Mouse (Mus musculus) midbrain, embryonic 10.5 days (tissue): ENCODE results near the gene Tmem9b. TPM values are rescaled to one million over a fixed set of nuclear protein-coding genes. Genes with fewer than 3 reads are reported as not detected.

Experiments used
- DNase-seq: peaks from one replicate; pipeline ENCODE4 v3.0.0-alpha.2; 2017; ENCODE audit warnings: low spot score
- H3K27ac ChIP-seq: fragments of 300-500 bp; sonication (generic); replicated peaks from 2 replicates; pipeline ENCODE4 v1.5.1; 2016; ENCODE audit warnings: mild to moderate bottlenecking
- H3K27me3 ChIP-seq: fragments of 300-500 bp; sonication (generic); 2 replicates; pipeline ENCODE4 v1.6.1; 2016; ENCODE audit warnings: low read depth, mild to moderate bottlenecking; ENCODE audit not compliant: poor library complexity, severe bottlenecking
- H3K36me3 ChIP-seq: fragments of 300-500 bp; sonication (generic); 2 replicates; pipeline ENCODE4 v1.6.1; 2016; ENCODE audit warnings: mild to moderate bottlenecking, moderate library complexity
- H3K4me1 ChIP-seq: fragments of 300-500 bp; sonication (generic); 2 replicates; pipeline ENCODE4 v1.6.1; 2016
- H3K4me3 ChIP-seq: fragments of 300-500 bp; sonication (generic); 2 replicates; pipeline ENCODE4 v1.5.1; 2016; ENCODE audit warnings: mild to moderate bottlenecking, moderate library complexity
- H3K9me3 ChIP-seq: fragments of 300-500 bp; sonication (generic); replicated peaks from 2 replicates; pipeline ENCODE4 v1.6.1; 2016; ENCODE audit warnings: mild to moderate bottlenecking
- WGBS: fragments of 180-500 bp; shearing (Covaris S2); methylation state at CpG from one replicate; pipeline ENCODE4 v1.1.7; 2016; 5-methylcytosine and 5-hydroxymethylcytosine counted together
- polyA plus RNA-seq: library from polyadenylated mRNA; unstranded; fragments of >200 nt; fragmentation: Nextera tagmentation; extraction: Ambion mirVana; gene quantifications from 2 replicates; pipeline ENCODE4 v1.2.1, GENCODE M21; 2016

The Tmem9b gene
- 43.8 and 51.9 TPM in 2 replicates for polyA plus RNA-seq

GRCm38 (mm10) chr7:109752008-109752925 lies at the start of gene Tmem9b:
Tmem9b (minus strand) TSS chr7:109752875.
- peaks cover 22% of the 10 kb centered on the region for H3K4me1 ChIP-seq
- no peaks in the 10 kb centered on the region for H3K36me3 ChIP-seq
- H3K27ac ChIP-seq = peak within 1 kb of the TSS; percentile 94
- peak; percentile 83 for DNase-seq
- no peaks in the 10 kb centered on the region for H3K9me3 ChIP-seq
- under 1% methylated on average over 74 of the region's 74 CpGs for WGBS
- H3K27me3 ChIP-seq = no peaks in the 10 kb centered on the region
- peak within 1 kb of the TSS; percentile 95 for H3K4me3 ChIP-seq

GRCm38 (mm10) chr7:109800626-109801025 lies 48.0 kb upstream of the Tmem9b start:
- H3K4me1 ChIP-seq = no peaks in the 10 kb centered on the region
- no peak overlapping the region for H3K27ac ChIP-seq
- peaks cover 12% of the 10 kb centered on the region; the same call in 1 of the 2 replicates for H3K27me3 ChIP-seq
- 90% methylated on average over 4 of the region's 4 CpGs for WGBS
- DNase-seq = no peak
- no peaks in the 10 kb centered on the region for H3K36me3 ChIP-seq
- H3K9me3 ChIP-seq = no peaks in the 10 kb centered on the region
- no peak overlapping the region for H3K4me3 ChIP-seq

DNA sequence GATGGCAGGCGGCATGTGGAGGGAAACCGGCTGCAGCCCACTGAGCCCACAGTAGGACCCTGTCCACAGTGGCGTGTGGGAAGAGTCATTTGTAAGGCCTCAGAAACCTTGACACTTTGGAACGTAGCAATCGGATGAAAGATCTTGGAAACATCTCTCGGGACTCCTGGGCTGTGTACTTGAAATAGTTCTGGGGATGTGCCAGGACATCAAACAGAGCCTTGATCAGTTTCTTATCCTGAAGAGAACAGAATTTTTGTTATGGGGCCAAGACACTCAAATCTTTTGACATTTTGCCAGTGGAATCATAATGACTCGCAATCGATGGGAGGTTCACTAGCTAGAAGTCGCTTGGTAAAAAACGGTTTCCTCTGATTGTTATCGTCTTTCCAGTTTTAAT lies 46.5 kb upstream of the Tmem9b start:
- Histone ChIP-seq H3K4me1 (no peaks in the 10 kb centered on the region), H3K9me3 (no peaks in the 10 kb centered on the region), H3K27me3 (peaks cover 16% of the 10 kb centered on the region; the same call in 1 of the 2 replicates), H3K27ac (no peak overlapping the region), H3K36me3 (no peaks in the 10 kb centered on the region), H3K4me3 (no peak overlapping the region)
- WGBS = 94% methylated on average over 11 of the region's 11 CpGs
- DNase-seq = no peak

GRCm38 (mm10) chr7:109795564-109795963 lies 42.9 kb upstream of the Tmem9b start:
- no peak for DNase-seq
- Histone ChIP-seq H3K27ac (no peak overlapping the region), H3K9me3 (no peaks in the 10 kb centered on the region), H3K36me3 (no peaks in the 10 kb centered on the region), H3K27me3 (peaks cover 9% of the 10 kb centered on the region; the same call in 1 of the 2 replicates), H3K4me3 (no peak overlapping the region), H3K4me1 (no peaks in the 10 kb centered on the region)
- 88% methylated on average over 5 of the region's 5 CpGs for WGBS

GRCm38 (mm10) chr7:109794556-109794955 lies 41.9 kb upstream of the Tmem9b start:
- H3K9me3 ChIP-seq = no peaks in the 10 kb centered on the region
- H3K36me3 ChIP-seq = no peaks in the 10 kb centered on the region
- H3K27me3 ChIP-seq = peaks cover 9% of the 10 kb centered on the region; the same call in 1 of the 2 replicates
- no peak overlapping the region for H3K27ac ChIP-seq
- H3K4me1 ChIP-seq = no peaks in the 10 kb centered on the region
- no peak overlapping the region for H3K4me3 ChIP-seq
- WGBS = 84% methylated on average over 2 of the region's 2 CpGs
- DNase-seq = no peak

GRCm38 (mm10) chr7:109792759-109793158 lies 40.1 kb upstream of the Tmem9b start:
- Histone ChIP-seq H3K4me3 (no peak overlapping the region), H3K36me3 (no peaks in the 10 kb centered on the region), H3K27ac (no peak overlapping the region), H3K4me1 (no peaks in the 10 kb centered on the region), H3K9me3 (no peaks in the 10 kb centered on the region), H3K27me3 (peaks cover 9% of the 10 kb centered on the region; the same call in 1 of the 2 replicates)
- WGBS = 89% methylated on average over 2 of the region's 2 CpGs
- DNase-seq = peak; percentile 42

DNA sequence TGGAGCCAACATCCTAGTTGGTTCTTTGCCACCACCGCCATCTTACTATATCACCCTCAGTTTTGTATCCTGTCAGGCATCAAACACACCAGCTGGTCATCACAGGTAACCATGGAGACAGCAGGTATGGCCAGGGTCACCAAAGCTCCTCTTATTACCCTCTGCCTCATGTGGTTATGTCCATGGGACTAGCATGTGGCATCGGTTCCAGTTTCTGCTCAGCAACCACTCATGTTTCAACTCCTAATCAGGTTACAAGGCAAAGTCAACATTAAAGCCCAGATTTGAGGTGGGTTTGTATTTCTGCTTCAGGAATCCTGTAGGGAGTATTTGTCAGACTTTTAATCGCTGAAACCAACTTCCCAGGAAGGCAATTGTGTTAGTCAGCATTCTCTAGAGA lies 38.1 kb upstream of the Tmem9b start:
- Histone ChIP-seq H3K36me3 (no peaks in the 10 kb centered on the region), H3K9me3 (no peaks in the 10 kb centered on the region), H3K4me1 (no peaks in the 10 kb centered on the region), H3K27me3 (peaks cover 9% of the 10 kb centered on the region; the same call in 1 of the 2 replicates), H3K4me3 (no peak overlapping the region), H3K27ac (no peak overlapping the region)
- WGBS = 78% methylated on average over 3 of the region's 3 CpGs
- no peak for DNase-seq

DNA sequence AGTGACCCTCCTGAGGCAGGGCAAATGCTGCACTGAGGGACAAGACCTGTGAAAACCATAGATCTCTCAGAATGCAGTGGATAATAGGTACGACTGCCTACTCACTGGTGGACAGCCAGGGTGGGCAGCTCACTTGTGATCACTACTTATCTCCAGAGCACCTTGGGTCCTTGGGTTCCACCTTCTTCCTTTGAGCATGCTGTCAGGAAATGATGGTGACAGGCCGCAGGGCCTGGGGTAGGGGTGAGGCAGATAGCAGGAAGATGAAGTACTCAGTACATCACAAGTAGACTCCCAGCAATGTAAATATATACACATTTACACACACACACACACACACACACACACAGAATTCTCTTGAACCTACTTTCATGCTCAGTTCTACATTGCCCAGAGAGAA lies 35.2 kb upstream of the Tmem9b start:
- Histone ChIP-seq H3K9me3 (no peaks in the 10 kb centered on the region), H3K4me3 (no peak overlapping the region), H3K36me3 (no peaks in the 10 kb centered on the region), H3K27me3 (peaks cover 17% of the 10 kb centered on the region), H3K27ac (no peak overlapping the region), H3K4me1 (no peaks in the 10 kb centered on the region)
- DNase-seq = no peak
- 80% methylated on average over 2 of the region's 2 CpGs for WGBS

GRCm38 (mm10) chr7:109783281-109783680 lies 30.6 kb upstream of the Tmem9b start:
- Histone ChIP-seq H3K36me3 (no peaks in the 10 kb centered on the region), H3K27ac (no peak overlapping the region), H3K9me3 (no peaks in the 10 kb centered on the region), H3K4me1 (peaks cover 17% of the 10 kb centered on the region), H3K4me3 (no peak overlapping the region), H3K27me3 (peaks cover 61% of the 10 kb centered on the region)
- no peak for DNase-seq
- 76% methylated on average over 7 of the region's 7 CpGs for WGBS

DNA sequence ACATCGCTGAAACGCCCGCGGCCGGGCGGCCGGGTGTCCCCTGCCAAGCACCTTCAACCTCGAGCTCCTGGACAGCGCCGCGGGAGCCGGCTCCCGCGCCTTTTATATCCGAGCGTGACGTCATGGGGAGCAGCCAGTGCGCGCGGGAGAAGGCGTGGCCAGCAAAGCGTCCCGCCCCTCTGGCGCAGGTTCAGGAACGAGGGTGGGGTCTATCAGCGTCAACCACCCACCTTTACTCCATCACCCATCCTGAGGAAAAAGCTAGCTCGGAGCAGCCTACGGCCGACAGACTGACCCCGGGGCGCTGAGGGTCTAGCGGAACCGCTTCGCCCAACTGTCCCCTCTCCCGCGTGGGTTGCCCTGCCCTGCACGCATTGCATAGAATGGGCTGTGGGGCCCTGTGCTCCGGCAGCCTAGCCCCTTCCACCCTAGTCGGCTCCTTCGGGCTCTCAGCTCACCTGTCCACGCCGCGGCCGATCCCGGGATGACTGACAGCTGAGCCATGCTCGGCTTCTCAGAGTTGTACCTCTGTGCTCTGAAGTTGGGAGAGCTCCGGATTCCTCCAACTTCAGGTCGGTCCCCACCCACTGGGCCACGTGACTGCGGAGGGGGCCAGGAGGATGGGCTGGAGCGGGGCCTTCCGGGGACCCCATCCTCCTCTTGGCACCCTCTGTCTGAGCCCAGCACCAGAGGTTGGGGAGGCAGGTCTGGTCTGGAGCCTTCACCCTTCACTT lies 29.0 kb upstream of the Tmem9b start, which contains the start of gene Nrip3:
TSS of gene Nrip3 (minus strand) at position 556 of the 734 bp plus-strand sequence.
- Histone ChIP-seq H3K4me1 (peaks cover 17% of the 10 kb centered on the region), H3K27ac (peak within 1 kb of the TSS; percentile 63; the same call in 1 of the 2 replicates), H3K27me3 (peaks cover 61% of the 10 kb centered on the region), H3K4me3 (peak within 1 kb of the TSS; percentile 61), H3K36me3 (no peaks in the 10 kb centered on the region), H3K9me3 (no peaks in the 10 kb centered on the region)
- WGBS = 2% methylated on average over 52 of the region's 52 CpGs
- peak; percentile 84 for DNase-seq

- Histone ChIP-seq H3K36me3 (no peaks in the 10 kb centered on the region), H3K9me3 (no peaks in the 10 kb centered on the region), H3K27me3 (peaks cover 61% of the 10 kb centered on the region), H3K27ac (peak overlapping the region; percentile 63; the same call in 1 of the 2 replicates), H3K4me3 (peak overlapping the region; percentile 61), H3K4me1 (peaks cover 17% of the 10 kb centered on the region)
- no peak for DNase-seq
- 2% methylated on average over 24 of the region's 24 CpGs for WGBS
Measured at GRCm38 (mm10) chr7:109781087-109781469, 28.4 kb upstream of the Tmem9b start.

DNA sequence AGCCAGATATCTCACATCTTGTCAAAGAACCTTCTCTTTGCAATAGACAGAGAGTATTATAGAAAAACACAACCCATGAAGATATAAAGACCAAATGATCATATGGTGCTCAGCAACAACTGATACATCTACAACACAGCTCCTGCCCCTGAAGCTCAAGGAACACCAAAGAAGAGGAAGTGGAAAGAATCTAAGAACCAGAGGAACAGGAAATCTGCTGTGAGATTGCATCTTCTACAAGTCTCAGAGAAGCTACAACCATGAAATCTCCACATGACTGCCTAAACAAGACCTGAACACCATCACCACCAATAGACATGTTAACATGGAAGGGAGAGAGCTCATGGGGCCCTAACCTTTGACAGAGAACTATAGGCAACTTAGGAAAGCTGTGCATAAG lies 19.6 kb upstream of the Tmem9b start:
- no peaks in the 10 kb centered on the region for H3K27me3 ChIP-seq
- no peak overlapping the region for H3K27ac ChIP-seq
- no peak overlapping the region for H3K4me3 ChIP-seq
- DNase-seq = no peak
- no peaks in the 10 kb centered on the region for H3K9me3 ChIP-seq
- no peaks in the 10 kb centered on the region for H3K4me1 ChIP-seq
- no peaks in the 10 kb centered on the region for H3K36me3 ChIP-seq
